Mouse (Mus musculus) C2C12 (cell line): ENCODE measurements at regions not wholly inside any gene's neighbourhood (a gene's known extent, or its start where the extent isn't known, plus 50 kb on each side); places are given as distances from the start of the nearest gene placed in this dataset.

Experiments
- CTCF ChIP-seq: IDR thresholded peaks from one replicate; pipeline ENCODE4 v1.5.1; 2011; ENCODE audit not compliant: control insufficient read depth, insufficient read depth, insufficient read length
- MAX ChIP-seq: IDR thresholded peaks from one replicate; pipeline ENCODE4 v1.6.1; 2011; ENCODE audit warnings: mild to moderate bottlenecking, control low read depth
- MYOD1 ChIP-seq: IDR thresholded peaks from one replicate; pipeline ENCODE4 v1.6.1; 2011; ENCODE audit warnings: low read depth; ENCODE audit not compliant: control insufficient read depth, insufficient read length
- USF1 ChIP-seq: IDR thresholded peaks from one replicate; pipeline ENCODE4 v1.6.1; 2011; ENCODE audit warnings: low read depth, mild to moderate bottlenecking, control low read depth, moderate library complexity

DNA sequence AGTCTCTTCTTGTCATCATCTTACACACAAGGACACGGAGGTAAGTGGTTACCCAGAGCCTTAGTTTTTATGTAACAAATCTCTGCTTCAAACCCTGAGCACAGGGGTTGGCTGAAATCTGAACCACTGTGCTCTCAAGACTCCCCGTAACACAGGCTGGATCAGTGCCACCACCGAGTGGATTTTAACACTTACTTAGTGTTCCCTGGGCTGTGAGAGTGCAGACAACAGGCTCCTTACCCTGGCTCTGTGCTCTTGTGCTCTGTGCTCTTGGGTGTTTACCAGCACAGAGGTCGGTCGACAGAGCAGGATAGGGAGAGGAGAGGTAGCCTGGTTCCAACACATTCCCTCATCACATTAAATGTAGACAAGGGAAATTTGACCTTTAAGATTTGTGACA is 134.9 kb downstream of the Cartpt start:
- no peak for TF ChIP-seq CTCF
- TF ChIP-seq USF1: no peak
- no peak for TF ChIP-seq MAX
- no peak for TF ChIP-seq MYOD1
